Mouse (Mus musculus) myocyte (in vitro differentiated cells): ENCODE results near the gene Cfap97. TPM values are rescaled to one million over a fixed set of nuclear protein-coding genes. Genes with fewer than 3 reads are reported as not detected.

ENCODE experiments used
- H3K27me3 ChIP-seq: one replicate; pipeline ENCODE4 v1.6.1; 2011; ENCODE audit not compliant: control insufficient read depth, insufficient read depth, insufficient read length
- H3K36me3 ChIP-seq: one replicate; pipeline ENCODE4 v1.6.1; 2011; ENCODE audit not compliant: control insufficient read depth, insufficient read depth
- H3K4me2 ChIP-seq: one replicate; pipeline ENCODE4 v1.6.1; 2011; ENCODE audit warnings: low read depth, control low read depth
- H3K4me3 ChIP-seq: one replicate; pipeline ENCODE4 v1.5.1; 2011; ENCODE audit warnings: mild to moderate bottlenecking, control low read depth, moderate library complexity
- H3K79me2 ChIP-seq: one replicate; pipeline ENCODE4 v1.6.1; 2011; ENCODE audit not compliant: control insufficient read depth, insufficient read depth
- H3ac ChIP-seq: one replicate; pipeline ENCODE4 v1.6.1; 2011; ENCODE audit not compliant: control insufficient read depth, insufficient read length
- CEBPB ChIP-seq: IDR thresholded peaks from 2 replicates; pipeline ENCODE4 v1.6.1; 2011; ENCODE audit warnings: mild to moderate bottlenecking, moderate library complexity; ENCODE audit not compliant: poor library complexity, insufficient read depth, severe bottlenecking
- E2F4 ChIP-seq: IDR thresholded peaks from one replicate; pipeline ENCODE4 v1.6.1; 2011; ENCODE audit warnings: mild to moderate bottlenecking, control low read depth, moderate library complexity; ENCODE audit not compliant: insufficient read depth
- MAX ChIP-seq: IDR thresholded peaks from one replicate; pipeline ENCODE4 v1.6.1; 2011; ENCODE audit warnings: low read depth, mild to moderate bottlenecking, control low read depth
- MYOD1 ChIP-seq, 3 experiments: IDR thresholded peaks; one replicate each; pipeline ENCODE4 v1.6.1; 2011; ENCODE audit warnings: control low read depth in 2 of 3, low read depth in 2 of 3, mild to moderate bottlenecking in 2 of 3, moderate library complexity in 1 of 3; ENCODE audit not compliant: insufficient read length in 2 of 3, control insufficient read depth in 1 of 3
- MYOG ChIP-seq, 3 experiments: IDR thresholded peaks; one replicate each; pipeline ENCODE4 v1.6.1; 2011; ENCODE audit warnings: control low read depth in 2 of 3, low read depth in 2 of 3, mild to moderate bottlenecking in 2 of 3; ENCODE audit not compliant: insufficient read length in 2 of 3, control insufficient read depth in 1 of 3, insufficient read depth in 1 of 3
- POLR2A ChIP-seq: IDR thresholded peaks from one replicate; pipeline ENCODE4 v1.6.1; 2011; ENCODE audit warnings: low read depth, mild to moderate bottlenecking, control low read depth, moderate library complexity; ENCODE audit not compliant: insufficient read length
- POLR2AphosphoS2 ChIP-seq: IDR thresholded peaks from one replicate; pipeline ENCODE4 v1.6.1; 2011; ENCODE audit warnings: low read depth, control low read depth; ENCODE audit not compliant: insufficient read length
- REST ChIP-seq: IDR thresholded peaks from one replicate; pipeline ENCODE4 v1.6.1; 2011; ENCODE audit warnings: mild to moderate bottlenecking, control low read depth, moderate library complexity; ENCODE audit not compliant: insufficient read depth, insufficient read length
- SRF ChIP-seq: IDR thresholded peaks from one replicate; pipeline ENCODE4 v1.6.1; 2011; ENCODE audit warnings: low read depth; ENCODE audit not compliant: control insufficient read depth, insufficient read length
- TCF12 ChIP-seq: IDR thresholded peaks from one replicate; pipeline ENCODE4 v1.6.1; 2011; ENCODE audit warnings: mild to moderate bottlenecking, control low read depth; ENCODE audit not compliant: poor library complexity, insufficient read depth, severe bottlenecking
- TCF3 ChIP-seq: IDR thresholded peaks from one replicate; pipeline ENCODE4 v1.6.1; 2011; ENCODE audit warnings: low read depth, control low read depth; ENCODE audit not compliant: insufficient read length
- USF1 ChIP-seq: IDR thresholded peaks from one replicate; pipeline ENCODE4 v1.6.1; 2011; ENCODE audit warnings: low read depth, mild to moderate bottlenecking, control low read depth, moderate library complexity
- polyA plus RNA-seq: library from polyadenylated mRNA; unstranded; fragments of >200 nt; fragmentation: generic; extraction: Trizol; gene quantifications from one replicate; pipeline ENCODE4 v1.2.1, GENCODE M21; 2012; ENCODE audit warnings: missing spikeins

Cfap97 gene
- polyA plus RNA-seq, 1 experiment, result 2.9 TPM

DNA sequence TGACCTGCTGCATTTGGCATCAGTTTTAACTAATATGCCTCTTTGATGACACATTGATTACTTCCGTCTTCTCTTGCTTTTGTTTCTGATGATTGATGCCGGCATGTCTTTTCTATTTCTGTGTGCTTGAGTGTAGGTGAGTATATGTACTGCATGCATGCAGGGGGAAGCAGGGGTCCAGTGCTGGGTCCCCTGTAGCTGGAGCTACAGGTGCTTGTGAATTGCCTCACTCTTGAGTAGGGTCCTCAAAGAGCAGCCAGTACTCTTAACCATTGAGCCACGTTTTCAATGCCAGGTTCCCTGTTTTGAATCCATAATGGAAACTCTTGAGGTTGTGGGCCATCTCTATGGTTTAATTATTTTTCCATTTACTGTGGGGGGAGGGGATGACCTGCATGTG, 52.7 kb downstream of the Cfap97 start:
- Histone ChIP-seq H3K4me3 (no peak overlapping the region), H3K36me3 (peaks cover 28% of the 10 kb centered on the region), H3K4me2 (no peak overlapping the region), H3K79me2 (peaks cover 14% of the 10 kb centered on the region), H3K27me3 (no peaks in the 10 kb centered on the region), H3ac (no peak overlapping the region)
- TF ChIP-seq E2F4 (no peak), POLR2AphosphoS2 (no peak), MAX (no peak), MYOG (IDR thresholded peaks at IDR 0.05; ENCODE audit: control insufficient read depth in 1 of 3, insufficient read depth in 1 of 3, insufficient read length in 2 of 3, low read depth in 2 of 3) (no peak), CEBPB (no peak), MYOD1 (IDR thresholded peaks at IDR 0.05; ENCODE audit: control insufficient read depth in 1 of 3, insufficient read length in 2 of 3, low read depth in 2 of 3) (no peak), POLR2A (no peak), SRF (no peak), REST (no peak)

DNA sequence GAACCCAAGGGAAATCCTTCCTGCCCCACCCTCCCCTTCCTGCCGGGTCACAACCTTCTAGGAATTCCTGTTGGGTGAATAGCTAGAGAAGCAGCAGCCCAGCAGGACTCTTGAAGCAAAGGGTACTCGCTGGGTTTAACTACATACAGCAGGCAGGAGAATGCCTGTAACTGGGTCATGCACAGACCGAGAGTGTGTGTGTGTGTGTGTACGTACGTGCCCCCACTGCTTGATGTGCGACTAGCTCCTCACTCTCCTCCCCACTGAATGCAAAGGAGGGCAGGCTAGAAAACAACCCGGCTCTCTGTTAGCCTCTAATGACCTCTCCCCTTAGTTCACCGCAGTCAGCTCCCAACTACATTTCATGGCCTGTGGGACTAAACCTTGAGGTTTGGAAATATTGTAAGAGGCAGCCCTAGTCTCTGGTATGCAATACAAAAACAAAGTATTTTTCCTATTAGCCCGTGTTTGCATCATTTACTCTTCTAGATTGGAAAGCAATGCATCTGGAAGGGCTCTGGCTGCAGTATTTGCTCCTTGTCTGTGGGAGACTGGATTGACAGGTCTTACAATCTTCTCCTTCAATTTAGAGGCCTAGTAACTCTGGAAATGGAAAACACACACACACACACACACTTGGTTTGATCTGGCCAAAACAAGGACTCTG, 53.5 kb downstream of the Cfap97 start:
- Histone ChIP-seq H3K4me3 (no peak overlapping the region), H3K4me2 (no peak overlapping the region), H3K36me3 (peaks cover 28% of the 10 kb centered on the region), H3K27me3 (no peaks in the 10 kb centered on the region), H3ac (no peak overlapping the region), H3K79me2 (peaks cover 22% of the 10 kb centered on the region)
- TF ChIP-seq TCF3 (no peak), MYOD1 (IDR thresholded peaks at IDR 0.05; ENCODE audit: control insufficient read depth in 1 of 3, insufficient read length in 2 of 3, low read depth in 2 of 3) (no peak), MYOG (IDR thresholded peaks at IDR 0.05; ENCODE audit: control insufficient read depth in 1 of 3, insufficient read depth in 1 of 3, insufficient read length in 2 of 3, low read depth in 2 of 3) (no peak), POLR2AphosphoS2 (peak; percentile 62), SRF (no peak), E2F4 (no peak), REST (no peak), USF1 (no peak), TCF12 (no peak), MAX (no peak), CEBPB (no peak), POLR2A (peak; percentile 32)

DNA sequence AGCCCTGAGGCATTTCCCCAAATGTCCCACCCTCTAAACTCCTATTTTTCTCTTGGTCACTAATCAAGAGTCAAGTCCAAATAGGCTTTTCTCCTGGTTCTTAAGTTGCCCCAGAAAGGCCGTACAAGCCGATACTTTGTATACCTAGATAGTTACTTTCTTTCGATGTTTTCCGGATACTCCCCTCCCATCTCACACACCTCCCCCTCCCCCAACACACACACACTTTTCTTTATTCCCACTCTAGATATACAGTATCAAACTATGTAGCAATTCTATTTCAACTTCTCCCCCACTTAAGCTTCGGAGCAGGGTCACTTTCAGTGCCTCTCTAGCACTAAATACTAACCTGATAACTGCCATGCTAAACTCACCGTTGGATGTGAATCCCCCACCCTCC, 54.5 kb downstream of the Cfap97 start:
- H3K79me2 ChIP-seq, result peaks cover 26% of the 10 kb centered on the region
- no peak overlapping the region for H3K4me2 ChIP-seq
- H3ac ChIP-seq, result no peak overlapping the region
- peaks cover 28% of the 10 kb centered on the region for H3K36me3 ChIP-seq
- no peaks in the 10 kb centered on the region for H3K27me3 ChIP-seq
- TF ChIP-seq MAX (no peak), POLR2AphosphoS2 (no peak), POLR2A (no peak), MYOD1 (IDR thresholded peaks at IDR 0.05; ENCODE audit: control insufficient read depth in 1 of 3, insufficient read length in 2 of 3, low read depth in 2 of 3) (no peak), USF1 (no peak), TCF12 (no peak), SRF (no peak), REST (no peak), E2F4 (no peak), MYOG (IDR thresholded peaks at IDR 0.05; ENCODE audit: control insufficient read depth in 1 of 3, insufficient read depth in 1 of 3, insufficient read length in 2 of 3, low read depth in 2 of 3) (no peak), CEBPB (no peak), TCF3 (no peak)
- H3K4me3 ChIP-seq, result no peak overlapping the region

DNA sequence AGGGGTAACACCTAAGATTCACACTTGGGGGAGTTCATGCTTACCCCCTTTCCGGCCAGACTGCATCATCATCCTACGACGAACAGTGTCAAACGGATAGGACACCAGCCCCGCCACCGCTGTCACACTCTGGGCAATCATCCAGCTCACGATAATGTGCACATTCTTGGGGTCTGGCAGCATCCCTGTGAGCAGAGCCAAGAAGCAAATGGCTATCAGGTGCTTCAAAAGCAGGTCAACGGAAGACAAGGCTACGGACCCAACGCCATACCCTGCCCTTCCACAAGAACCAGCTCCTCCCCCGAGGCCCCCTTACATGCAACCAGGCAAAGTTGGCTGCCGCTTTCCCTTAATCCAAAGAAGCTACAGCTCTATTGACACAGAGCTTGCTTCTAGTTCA, 56.8 kb downstream of the Cfap97 start:
- peaks cover 28% of the 10 kb centered on the region for H3K36me3 ChIP-seq
- peak overlapping the region; percentile 81 for H3K4me2 ChIP-seq
- peak overlapping the region; percentile 82 for H3K4me3 ChIP-seq
- TF ChIP-seq REST (no peak), SRF (no peak), TCF12 (no peak), POLR2A (peak; percentile 17), E2F4 (no peak), MYOD1 (IDR thresholded peaks at IDR 0.05; ENCODE audit: control insufficient read depth in 1 of 3, insufficient read length in 2 of 3, low read depth in 2 of 3) (no peak), CEBPB (no peak), POLR2AphosphoS2 (no peak)
- no peak overlapping the region for H3ac ChIP-seq
- H3K79me2 ChIP-seq, result peaks cover 26% of the 10 kb centered on the region
- H3K27me3 ChIP-seq, result no peaks in the 10 kb centered on the region

DNA sequence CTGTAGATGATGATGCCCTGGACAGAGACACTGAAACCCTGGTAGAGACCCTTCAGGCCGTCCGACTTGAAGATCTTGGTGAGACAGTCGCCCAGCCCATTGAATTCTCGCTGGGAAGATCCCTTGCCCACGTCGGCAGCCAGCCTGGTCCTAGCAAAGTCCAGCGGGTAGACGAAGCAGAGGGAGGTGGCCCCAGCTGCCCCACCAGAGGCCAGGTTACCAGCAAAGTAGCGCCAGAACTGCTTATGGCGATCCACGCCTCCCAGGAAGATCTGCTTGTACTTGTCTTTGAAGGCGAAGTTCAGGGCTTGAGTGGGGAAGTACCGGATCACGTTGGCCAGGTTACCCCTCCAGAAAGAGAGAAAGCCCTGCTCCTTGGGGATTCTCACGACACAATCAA, 57.5 kb downstream of the Cfap97 start:
- no peaks in the 10 kb centered on the region for H3K27me3 ChIP-seq
- TF ChIP-seq E2F4 (no peak), POLR2AphosphoS2 (peak; percentile 56), USF1 (no peak), POLR2A (no peak), TCF12 (no peak), CEBPB (no peak), MAX (no peak), REST (no peak)
- H3ac ChIP-seq, result no peak overlapping the region
- peaks cover 26% of the 10 kb centered on the region for H3K79me2 ChIP-seq
- H3K4me2 ChIP-seq, result peak overlapping the region; percentile 81
- H3K4me3 ChIP-seq, result peak overlapping the region; percentile 82
- H3K36me3 ChIP-seq, result peaks cover 28% of the 10 kb centered on the region
